Mouse (Mus musculus) activated CD4-positive, CD25-positive, alpha-beta regulatory T cell, adult 4 months (primary cell): ENCODE results near the gene Kcnj15. TPM values are rescaled to one million over a fixed set of nuclear protein-coding genes. Genes with fewer than 3 reads are reported as not detected.

ENCODE experiments used
- ATAC-seq: one replicate; pipeline ENCODE4 v1.8.0; 2017
- polyA plus RNA-seq, 2 experiments: library from polyadenylated mRNA; unstranded; fragments of 100-300 nt; shearing (Covaris generic); gene quantifications; one replicate each; pipeline ENCODE4 v1.2.1; 2017

Kcnj15 gene
- polyA plus RNA-seq, 2 experiments from 2014 or later, result 0.79 to 1.4 TPM

DNA sequence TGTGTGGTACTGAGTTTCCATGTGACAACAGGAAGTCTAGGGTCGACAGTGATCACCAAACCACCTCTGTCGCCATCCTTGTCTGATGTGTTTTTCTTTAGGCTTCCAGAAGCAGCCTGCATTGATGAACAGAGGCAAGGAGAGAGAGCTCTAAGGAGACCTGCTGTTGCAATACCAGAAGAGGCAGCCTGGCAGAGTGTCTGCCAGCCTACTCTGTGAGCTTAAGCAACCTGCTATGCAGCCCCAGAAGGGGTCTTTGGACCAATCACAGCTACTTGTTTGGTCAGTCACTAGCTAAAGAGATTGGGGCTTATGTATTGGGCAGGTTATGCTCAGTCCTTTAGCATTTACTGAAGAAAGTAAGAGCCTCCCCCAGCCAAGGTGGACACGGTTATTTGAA, 11.9 kb upstream of the Kcnj15 start:
- ATAC-seq, result no peak

GRCm38 (mm10) chr16:95248646-95249045, 8.7 kb upstream of the Kcnj15 start:
- no peak for ATAC-seq

DNA sequence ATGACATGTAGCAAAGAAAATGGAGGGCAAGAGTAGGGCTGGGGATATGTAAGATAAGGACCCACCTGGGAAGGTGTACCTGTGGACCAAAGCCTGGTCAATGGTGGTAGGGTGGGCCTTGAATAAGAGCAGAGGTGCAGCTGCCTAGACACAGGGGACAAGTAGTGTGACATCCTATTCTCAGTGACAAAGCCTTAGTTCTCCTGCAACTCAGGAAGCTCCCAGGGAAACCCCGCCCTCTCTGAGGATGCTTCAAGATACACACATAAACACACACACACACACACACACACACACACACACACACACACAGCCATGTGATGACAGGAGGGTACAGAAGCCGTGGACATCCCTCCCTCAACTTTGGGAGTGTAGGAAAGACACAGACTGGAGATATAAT, 710 bp upstream of the Kcnj15 start:
- ATAC-seq, result no peak

GRCm38 (mm10) chr16:95258100-95258499, 742 bp downstream of the Kcnj15 start:
- no peak for ATAC-seq

DNA sequence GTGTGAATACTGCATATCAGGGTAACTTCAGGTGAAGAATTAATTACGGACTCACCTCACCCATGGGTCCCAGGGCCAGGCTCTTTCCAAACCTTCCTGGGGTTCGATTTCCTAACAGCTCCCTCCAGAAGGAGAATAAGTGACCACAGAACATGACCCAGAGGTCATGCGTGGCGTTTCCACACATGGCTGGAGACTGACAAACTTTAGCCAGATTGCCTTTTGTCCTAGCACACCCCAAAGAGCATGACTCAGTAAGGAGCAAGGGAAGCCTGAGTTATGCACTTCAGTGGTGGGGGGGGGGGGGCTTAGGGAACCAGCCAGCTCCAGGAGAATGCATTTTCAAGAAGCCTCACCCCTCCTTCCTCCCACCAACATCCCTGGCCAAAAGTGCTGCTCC, 2.1 kb downstream of the Kcnj15 start:
- ATAC-seq, result no peak

- no peak for ATAC-seq
Measured at GRCm38 (mm10) chr16:95260693-95261092, 3.3 kb downstream of the Kcnj15 start.

- no peak for ATAC-seq
Measured at GRCm38 (mm10) chr16:95261807-95262206, 4.4 kb downstream of the Kcnj15 start.

DNA sequence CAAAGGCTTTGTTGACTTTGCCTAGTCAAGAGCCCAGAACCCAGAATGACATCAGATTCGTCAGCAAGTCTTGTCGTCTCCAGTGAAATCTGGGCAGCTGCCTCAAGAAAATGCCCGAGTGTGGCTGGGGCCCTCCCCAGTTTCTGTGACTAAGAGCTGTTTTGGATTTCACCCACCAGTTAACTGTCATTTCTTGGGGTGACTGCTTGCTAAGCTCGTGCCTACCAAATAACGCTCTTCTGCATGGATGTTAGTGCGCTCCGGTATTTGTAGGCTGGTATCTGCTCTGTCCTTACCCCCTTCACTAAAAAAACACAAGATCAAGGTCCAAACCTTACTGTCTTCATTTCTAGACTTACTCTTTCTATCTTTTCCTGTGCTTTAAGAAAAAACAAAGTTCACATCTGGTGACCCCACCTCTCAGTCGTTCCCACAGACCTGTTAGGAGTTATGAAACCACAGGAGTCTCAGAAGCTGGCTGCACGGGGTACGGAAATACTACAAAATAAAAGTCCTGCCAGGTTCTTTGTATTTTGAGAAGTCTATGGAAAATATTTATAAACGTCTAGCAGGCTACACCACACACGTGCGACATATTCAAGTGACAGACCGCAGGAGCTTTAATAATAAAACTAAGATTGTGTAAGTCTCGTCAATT, 5.5 kb downstream of the Kcnj15 start:
- peak; percentile 88 for ATAC-seq

GRCm38 (mm10) chr16:95264324-95264723, 7.0 kb downstream of the Kcnj15 start:
- ATAC-seq, result no peak

GRCm38 (mm10) chr16:95267481-95268183, 10.3 kb downstream of the Kcnj15 start:
- ATAC-seq, result no peak

- ATAC-seq, result no peak
Measured at GRCm38 (mm10) chr16:95269610-95270009, 12.3 kb downstream of the Kcnj15 start.

DNA sequence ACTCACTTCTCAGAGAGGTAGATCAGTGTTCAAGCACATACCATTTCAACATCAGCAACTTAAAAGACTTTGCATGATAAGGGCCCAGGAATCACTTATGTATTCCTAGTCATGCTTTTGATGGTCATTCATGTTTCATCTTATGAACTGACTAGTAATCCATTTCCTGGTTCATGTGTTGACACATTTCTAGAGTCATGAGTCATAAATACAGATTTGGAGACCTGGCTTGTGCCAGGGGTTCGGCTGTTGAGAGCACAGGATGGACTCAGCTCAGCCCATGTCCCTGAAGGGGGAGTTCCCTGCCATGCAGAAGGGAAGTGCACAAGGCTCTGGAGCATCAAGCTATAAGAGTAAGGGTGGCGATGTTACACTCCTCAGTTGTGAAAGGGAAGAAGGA, 15.7 kb downstream of the Kcnj15 start:
- ATAC-seq, result peak; percentile 44

- peak; percentile 25 for ATAC-seq
Measured at GRCm38 (mm10) chr16:95275713-95276502, 18.6 kb downstream of the Kcnj15 start.

DNA sequence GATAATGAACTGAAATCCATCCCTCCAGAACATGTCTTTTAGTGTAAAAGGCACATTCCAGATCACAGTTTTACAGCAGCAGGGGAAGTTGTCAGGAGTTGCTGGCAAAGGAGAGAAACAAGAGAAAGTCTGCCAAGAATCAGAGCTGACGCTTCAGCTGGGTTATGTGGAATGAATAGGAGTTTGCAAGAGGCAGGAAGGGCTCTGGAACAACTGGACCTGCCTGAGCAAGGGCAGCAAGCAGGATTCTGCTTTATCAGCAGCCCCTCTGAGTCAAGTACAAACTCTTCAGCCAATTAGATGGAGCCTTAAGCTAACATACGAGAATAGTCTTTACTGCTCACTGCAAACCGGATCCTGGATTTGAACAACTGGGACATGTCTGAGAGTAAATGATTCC, 21.7 kb downstream of the Kcnj15 start:
- ATAC-seq, result no peak

GRCm38 (mm10) chr16:95280338-95280737, 23.0 kb downstream of the Kcnj15 start:
- ATAC-seq, result no peak

DNA sequence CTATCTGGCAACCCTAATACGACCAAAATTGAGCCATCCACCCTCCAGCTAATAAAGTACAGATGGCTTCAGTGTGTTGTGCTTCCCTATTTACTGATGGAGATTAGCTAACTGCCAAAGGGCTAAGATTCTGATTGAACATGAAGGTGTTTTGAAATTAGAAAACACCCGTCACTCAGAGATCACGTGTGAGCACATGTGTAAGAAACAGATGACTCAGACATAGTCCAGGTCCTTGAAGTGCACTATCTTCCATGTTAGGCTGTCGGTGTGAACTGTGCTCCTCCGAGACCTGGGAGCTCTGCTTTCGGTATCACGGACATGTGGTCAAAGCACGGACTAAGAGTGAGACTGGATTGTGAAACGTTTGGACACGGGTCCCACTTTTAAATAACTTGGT, 26.0 kb downstream of the Kcnj15 start:
- no peak for ATAC-seq

DNA sequence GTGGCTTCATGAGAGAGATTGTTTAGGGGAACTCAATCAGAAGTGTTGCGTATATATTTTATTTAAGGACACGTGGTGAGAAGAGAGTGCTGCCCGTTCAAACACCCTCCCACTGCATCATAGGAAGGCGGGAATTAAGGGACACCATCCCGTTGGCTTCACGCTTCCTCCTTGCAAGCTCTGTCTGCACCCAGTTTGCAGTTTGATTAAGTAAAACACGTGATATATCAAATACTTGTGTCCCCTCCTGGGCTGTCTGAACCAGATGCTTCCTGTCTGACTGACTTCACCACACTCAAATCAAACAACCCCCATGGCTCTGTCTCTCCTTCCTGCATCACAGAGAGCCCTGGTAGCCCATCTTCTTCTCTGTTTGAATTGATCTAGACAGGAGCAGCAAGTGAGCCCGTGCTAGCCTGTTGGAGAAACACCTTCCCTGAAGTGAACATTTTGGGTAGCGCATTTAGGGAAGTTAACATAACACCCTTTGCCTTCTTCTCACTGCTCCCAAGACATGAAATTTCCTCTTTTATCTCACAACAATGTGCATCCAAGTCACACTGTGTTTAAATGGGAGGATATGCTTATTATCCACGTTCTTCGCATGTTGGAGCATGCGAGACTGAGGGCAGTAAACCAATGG, 26.8 kb downstream of the Kcnj15 start:
- ATAC-seq, result peak; percentile 83

- ATAC-seq, result no peak
Measured at GRCm38 (mm10) chr16:95285043-95285442, 27.7 kb downstream of the Kcnj15 start.

DNA sequence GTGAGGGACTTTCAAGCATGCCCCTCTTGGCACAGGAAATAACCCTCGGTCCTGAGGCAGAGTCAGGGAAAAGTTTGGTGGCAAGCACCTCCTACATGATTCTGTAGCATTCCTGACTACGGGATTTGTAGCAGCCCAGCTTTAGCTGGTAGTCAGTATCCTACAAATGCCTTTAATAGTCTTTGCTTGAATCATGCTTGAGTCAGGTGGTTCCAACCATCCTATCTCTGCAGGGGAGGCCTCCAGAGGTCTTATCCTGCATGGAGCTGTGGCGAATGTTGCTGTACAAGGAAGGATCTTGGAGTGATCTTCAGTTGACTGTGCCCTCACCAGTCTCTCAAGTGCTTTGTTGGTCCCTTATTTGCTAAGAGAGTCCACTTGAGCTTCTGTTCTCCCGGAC, 28.4 kb downstream of the Kcnj15 start:
- no peak for ATAC-seq

- no peak for ATAC-seq
Measured at GRCm38 (mm10) chr16:95287656-95288055, 30.3 kb downstream of the Kcnj15 start.

DNA sequence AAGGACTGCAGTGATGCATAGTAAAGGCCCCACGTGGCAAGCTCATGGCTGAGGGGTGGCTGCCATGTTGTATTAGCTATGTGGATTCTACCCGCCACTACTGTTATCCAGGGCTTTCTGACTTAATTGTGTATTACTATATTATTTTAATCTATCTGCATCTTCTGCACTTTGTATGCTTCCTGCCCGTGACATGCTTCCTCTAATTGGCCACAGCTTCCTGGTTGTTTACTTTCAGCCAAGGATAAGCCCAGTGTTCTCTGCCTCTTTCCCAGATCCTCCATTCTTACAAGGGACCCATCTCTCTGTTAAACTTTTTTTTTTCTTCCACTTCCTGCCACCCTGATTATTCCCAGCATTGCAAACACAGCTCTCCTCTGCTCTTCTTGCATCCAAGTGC, 32.0 kb downstream of the Kcnj15 start:
- no peak for ATAC-seq

GRCm38 (mm10) chr16:95291450-95292101, 34.2 kb downstream of the Kcnj15 start:
- no peak for ATAC-seq
